Mouse (Mus musculus): ENCODE data around the gene 9230113P08Rik. TPM values are rescaled to one million over a fixed set of nuclear protein-coding genes. Genes with fewer than 3 reads are reported as not detected.
"Not testable (repeated sequence)": the region's sequence is repeated elsewhere in the genome, so short reads cannot be mapped to it uniquely, and the experiment has no call there.

The 9230113P08Rik gene
- not detected in 2 replicates for polyA plus RNA-seq (2012; rRNA removed)

DNA sequence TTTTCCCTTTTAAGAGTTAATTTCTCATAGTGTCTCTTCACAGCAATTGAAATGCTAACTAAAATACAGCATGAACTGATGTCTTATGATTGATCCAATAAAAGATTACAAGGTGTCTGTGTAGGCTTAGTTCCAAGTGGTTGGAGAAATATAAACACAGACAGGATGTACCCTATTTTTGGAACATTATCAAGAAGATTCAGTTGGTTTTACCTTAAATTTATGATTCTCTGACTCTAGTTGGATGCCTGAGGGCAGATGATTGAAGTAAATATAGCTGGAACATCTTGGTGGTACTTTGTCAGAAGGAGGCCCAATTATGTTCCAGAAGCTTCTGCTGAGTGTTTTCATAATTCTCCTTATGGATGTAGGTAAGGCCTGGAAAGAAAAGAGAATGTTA is at the start of gene 9230113P08Rik:
9230113P08Rik (plus strand) TSS at position 301 of the 400 bp plus-strand sequence.
- DNase-seq (ENCODE audit: low spot score): not testable (repeated sequence)

DNA sequence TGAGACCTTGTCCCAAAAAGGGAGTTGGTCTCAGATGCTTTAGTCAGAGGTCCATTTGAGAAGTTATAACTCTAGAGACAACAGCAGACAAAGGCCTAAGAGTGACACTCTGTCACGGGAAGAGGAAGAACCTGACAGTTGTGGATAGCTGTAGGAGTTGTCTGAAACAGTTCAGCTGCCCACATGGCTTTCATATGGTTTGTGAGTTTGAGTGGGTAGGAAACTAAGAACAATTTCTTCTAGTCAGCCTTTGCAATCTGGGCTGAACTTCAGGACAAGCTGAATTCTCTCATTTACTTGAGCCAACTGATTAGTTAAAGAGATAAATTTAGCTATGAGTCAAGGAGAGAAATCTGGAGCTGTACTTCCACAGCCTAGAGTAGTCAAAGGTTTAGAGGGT is 15.1 kb upstream of the 9230113P08Rik start:
- not testable (repeated sequence) for DNase-seq (ENCODE audit: low spot score)

- no peak for DNase-seq (ENCODE audit: low spot score)
These were observed 3.7 kb upstream of the 9230113P08Rik start for GRCm38 (mm10) chr9:35904494-35904893.

DNA sequence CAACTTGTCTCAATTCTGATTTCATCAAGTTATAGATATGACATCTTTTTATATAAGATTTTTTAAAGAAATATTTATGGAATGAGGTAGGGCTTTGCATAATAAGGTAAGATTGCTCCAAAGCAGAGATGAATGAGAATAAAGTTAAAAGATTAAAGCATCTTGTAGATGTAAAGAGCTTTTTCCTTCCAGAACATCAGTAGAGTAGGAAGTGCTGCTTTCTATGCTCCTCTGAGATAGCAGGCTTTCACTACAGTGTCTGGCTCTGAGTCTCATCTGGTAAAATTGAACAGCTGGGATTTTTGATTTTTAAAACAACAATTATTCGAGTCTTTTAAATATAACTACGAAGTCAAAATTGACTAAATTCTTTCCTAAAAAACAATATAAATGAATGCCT is 22.6 kb downstream of the 9230113P08Rik start:
- DNase-seq (ENCODE audit: low spot score): no peak

Other genes with a start within 250 kb of the 9230113P08Rik start
- not detected in 2 replicates for gene Pate1, start 221.0 kb upstream of the 9230113P08Rik start, polyA plus RNA-seq (2012; rRNA removed)
- gene Gm17677, start 167.4 kb upstream of the 9230113P08Rik start, polyA plus RNA-seq (2012; rRNA removed): not detected in 2 replicates
- not detected in 2 replicates for gene Gm17727, start 130.3 kb upstream of the 9230113P08Rik start, polyA plus RNA-seq (2012; rRNA removed)
- not detected in 2 replicates for gene Gm27235, start 118.3 kb upstream of the 9230113P08Rik start, polyA plus RNA-seq (2012; rRNA removed)
- not detected in 2 replicates for gene D730048I06Rik, start 118.3 kb upstream of the 9230113P08Rik start, polyA plus RNA-seq (2012; rRNA removed)
- gene 9230110F15Rik, start 64.3 kb upstream of the 9230113P08Rik start, polyA plus RNA-seq (2012; rRNA removed): not detected in 2 replicates
- gene Gm5916, start 220.4 kb downstream of the 9230113P08Rik start, polyA plus RNA-seq (2012; rRNA removed): not detected in 2 replicates

Measured in urinary bladder, adult 2 months (tissue).